Mouse (Mus musculus) lung, postnatal 0 days (tissue): ENCODE measurements around the gene Atl3.

Experiments used
- CTCF ChIP-seq: IDR thresholded peaks from 2 replicates; pipeline ENCODE4 v1.5.1; 2016; ENCODE audit warnings: antibody characterized with exemption, mild to moderate bottlenecking
- EP300 ChIP-seq: IDR thresholded peaks from 2 replicates; pipeline ENCODE4 v1.6.1; 2016; ENCODE audit warnings: antibody characterized with exemption, mild to moderate bottlenecking, control low read depth

GRCm38 (mm10) chr19:7491960-7492359 lies 1.9 kb upstream of the Atl3 start:
- TF ChIP-seq CTCF = no peak
- TF ChIP-seq EP300 = no peak
